Mouse (Mus musculus): ENCODE results near the gene Etfdh. TPM values are rescaled to one million over a fixed set of nuclear protein-coding genes. Genes with fewer than 3 reads are reported as not detected.
A peak's percentile ranks its signal among the peaks of the same experiment; 100 is the strongest.
"Not testable (repeated sequence)": the region's sequence is repeated elsewhere in the genome, so short reads cannot be mapped to it uniquely, and the experiment has no call there.

Etfdh gene
- total RNA-seq, 2 experiments from 2014 or later, result 545 to 570 TPM

DNA sequence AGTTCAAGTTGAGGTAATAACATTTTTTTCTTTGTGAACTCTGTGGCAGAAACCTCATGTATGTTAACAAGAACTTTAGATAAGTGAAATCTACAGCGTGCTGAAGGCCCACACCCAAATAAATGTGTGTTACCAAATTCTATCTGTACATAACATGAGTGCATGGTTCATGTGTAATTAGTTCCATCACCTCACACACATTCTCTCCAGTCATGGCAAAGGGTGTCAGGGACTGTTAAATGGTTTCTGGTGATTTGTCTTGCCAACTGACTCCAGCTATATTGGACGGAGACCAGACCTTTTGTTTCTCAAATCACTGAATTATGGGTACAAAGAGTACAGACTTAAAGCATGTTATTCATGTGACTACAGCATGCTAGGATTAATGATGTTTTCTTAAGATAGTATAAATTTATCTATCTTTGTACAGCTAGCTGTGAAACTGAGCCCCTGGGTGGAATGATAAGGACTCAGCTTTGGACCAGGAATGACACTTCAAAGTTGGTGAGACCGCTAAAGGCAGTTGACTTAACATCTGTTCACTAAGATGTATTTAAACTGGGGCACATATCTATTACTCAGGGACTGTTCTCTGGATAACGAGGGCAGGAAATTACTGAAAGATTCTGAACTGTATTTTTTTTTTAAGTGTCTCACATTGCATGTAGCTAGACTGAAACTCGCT, 49.3 kb downstream of the Etfdh start:
- intact Hi-C loops (cut with DNase I), result no loop called here
- no peak for DNase-seq

DNA sequence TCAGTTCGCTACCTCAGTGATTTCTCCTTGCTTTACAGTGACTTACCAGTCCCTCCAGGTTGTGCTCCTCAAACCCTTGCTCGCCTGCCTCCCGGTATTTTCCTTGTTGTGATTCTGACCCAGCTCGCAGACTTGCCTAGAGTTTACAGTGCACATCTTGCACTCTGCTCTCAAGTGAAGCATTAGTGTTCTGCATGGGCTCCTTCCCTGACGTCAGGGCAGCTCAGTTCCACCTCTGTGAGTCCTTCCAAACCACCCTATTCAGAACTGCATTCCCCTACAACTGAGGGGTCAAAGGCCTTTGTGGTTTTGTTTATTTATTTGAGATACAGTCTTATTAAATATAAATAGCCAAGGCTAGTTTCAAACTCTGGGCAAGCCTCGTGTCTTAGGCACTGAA, 51.1 kb downstream of the Etfdh start:
- DNase-seq, result no peak
- intact Hi-C loops (cut with DNase I), result no loop called here

DNA sequence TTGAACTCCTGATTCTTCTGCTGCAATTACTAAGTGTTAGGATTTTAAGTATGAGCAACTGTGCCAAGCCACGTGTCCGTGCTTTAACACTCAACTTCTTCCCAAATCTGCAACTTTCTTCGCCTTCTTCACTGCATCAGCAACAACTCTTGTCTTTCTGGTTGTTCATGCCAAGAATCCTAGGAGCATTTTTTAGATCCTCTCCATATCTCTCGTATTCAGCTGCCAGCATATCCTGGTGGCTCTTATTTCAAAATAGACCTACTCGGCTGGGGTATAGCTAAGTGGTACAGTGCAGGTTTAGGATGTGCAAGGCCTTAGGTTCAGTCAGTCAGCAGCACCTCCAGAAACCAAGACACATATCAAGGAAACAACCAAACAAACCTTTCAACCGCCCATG, 51.7 kb downstream of the Etfdh start:
- intact Hi-C loops (cut with DNase I), result no loop called here
- DNase-seq, result no peak

DNA sequence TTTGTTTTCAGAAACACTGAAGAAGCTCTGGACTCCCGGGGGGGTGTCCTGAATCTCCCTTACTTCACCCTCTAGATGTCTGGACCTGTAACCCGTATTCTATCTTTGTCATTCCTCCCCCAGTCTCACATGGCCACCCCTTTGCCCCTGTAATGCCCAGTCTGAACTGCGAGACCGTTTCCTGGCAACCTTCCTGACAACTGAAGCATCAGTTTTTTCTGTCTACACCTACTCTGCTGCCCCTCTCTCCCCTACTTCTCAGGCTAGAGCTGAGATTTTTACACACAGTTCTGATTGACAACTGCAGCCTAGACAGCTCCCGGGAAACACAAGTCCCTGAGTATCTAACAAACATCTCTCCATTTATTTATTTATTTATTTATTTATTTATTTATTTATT, 52.4 kb downstream of the Etfdh start:
- intact Hi-C loops (cut with DNase I), result no loop called here
- DNase-seq, result no peak

DNA sequence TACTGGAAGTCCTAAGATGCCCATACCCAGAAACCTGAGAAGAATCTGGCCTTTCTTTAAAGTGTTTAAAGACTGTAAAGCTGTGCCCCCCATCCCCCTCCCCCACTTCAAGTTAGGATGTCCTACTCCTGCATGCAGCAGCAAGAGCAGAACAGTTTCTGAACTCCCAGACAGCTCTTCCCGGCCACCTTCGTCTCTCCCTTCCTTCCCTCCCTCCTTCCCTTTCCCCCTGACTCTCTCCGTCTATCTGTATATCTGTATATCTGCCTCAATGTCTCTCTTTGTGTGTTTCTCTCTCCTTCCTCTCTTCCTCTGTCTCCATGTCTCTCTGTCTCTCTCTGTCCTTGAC, 52.9 kb downstream of the Etfdh start:
- no peak for DNase-seq
- intact Hi-C loops (cut with DNase I), result no loop called here

DNA sequence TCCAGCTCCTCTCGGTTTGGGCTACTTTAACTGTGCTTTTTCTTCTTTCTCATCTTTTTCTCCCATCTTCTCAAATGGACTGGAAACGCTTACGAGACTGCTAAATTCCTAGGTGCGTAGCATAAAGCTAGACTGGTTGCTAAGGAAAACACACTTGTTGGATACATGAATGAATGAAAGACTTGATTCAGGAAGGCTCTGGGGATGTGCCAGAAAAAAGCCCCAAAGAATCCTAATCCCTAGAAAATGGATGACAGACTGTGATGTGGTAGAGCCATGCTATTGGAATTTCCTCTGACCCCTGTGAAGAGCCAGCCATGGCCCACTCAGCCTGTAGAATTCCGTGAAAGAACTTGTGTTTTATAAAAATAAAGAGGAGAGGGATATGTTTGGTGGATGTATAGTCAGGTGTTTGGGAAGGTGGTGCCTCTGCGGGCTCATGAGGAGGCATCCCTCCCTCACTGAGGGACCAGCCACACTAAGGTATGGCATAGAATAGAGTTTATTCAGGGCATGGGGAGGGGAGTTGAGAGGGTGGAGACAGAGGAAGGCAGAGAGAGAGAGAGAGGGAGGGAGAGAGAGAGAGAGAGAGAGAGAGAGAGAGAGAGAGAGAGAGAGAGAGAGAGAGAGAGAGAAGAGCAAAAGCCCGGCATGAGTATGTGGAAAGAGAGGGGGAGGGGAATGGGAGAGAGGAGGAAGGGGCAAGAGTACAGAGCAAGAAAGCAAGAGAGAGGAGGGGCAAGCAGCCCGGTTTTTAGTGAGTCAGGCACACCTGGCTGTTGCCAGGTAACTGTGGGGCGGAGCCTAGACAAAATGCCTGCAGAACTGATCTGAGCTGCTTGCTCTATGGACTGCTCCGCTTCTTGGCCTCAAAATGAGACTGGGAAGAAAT, 53.5 kb downstream of the Etfdh start:
- no peak for DNase-seq
- intact Hi-C loops (cut with DNase I), result no loop called here

DNA sequence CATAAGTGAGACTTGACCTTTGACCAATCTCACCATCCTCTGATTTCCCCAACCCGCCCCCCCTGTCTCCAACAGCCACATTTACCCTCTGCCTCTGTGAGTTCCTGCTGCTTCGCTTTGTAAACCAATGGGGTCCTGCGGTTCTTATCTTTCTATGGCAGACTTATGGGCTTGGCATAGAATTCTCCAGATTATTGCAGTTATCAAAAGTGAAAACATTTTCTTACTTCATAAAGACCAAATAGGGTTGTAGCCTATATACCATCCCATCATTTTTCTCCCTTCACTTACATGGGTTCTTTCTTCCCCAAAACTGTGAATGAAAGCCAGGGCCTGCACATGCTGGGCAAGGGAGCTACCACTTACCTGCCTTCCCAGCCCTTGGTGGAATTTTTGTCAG, 55.0 kb downstream of the Etfdh start:
- DNase-seq, result no peak
- intact Hi-C loops (cut with DNase I), result no loop called here

DNA sequence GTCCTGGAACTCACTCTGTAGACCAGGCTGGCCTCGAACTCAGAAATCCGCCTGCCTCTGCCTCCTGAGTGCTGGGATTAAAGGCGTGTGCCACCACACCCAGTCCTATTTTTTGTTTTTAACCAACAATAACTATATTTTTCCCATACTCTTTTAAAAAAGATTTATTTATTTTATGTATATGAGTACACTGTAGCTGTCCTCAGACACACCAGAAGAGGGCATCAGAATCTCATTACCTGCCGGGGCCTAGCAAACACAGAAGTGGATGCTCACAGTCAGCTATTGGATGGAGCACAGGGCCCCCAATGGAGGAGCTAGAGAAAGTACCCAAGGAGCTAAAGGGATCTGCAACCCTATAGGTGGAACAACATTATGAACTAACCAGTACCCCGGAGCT, 55.9 kb downstream of the Etfdh start:
- intact Hi-C loops (cut with DNase I); DNase-seq: not testable (repeated sequence)

DNA sequence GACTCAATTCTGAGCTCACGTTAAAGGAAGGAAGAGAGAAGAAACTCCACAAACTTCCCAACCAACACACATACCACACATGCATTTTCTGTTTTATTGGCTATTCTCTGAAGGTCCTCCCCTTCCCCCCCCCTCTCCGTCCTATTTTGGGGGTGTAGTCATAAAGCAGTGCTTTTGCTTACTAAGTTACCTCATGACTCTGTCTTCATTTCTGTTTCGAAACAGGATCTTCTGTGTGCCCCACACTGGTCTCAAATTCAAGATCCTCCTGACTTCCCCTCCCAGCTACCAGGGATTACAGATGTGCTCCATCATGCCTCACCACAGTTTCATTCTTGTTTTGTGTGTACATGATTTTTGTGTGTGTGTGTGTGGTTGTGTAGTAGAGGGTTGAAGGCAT, 56.9 kb downstream of the Etfdh start:
- intact Hi-C loops (cut with DNase I), result no loop called here
- DNase-seq, result no peak

DNA sequence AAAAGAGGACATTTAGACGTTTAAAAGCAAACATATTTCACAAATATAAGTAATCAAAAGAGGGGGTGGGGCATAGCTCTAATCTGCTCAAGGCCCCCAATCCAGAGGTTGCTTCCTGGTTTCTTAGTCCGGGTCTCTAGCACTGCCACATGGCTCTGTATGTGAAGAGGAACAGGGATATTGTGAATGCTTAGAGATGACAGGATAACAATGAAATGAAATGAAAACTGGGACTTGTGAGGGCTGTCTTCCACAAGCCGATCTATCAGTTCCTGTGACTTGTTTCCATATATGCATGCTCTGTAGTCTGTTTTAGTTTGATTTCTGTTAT, 60.0 kb downstream of the Etfdh start:
- no peak for DNase-seq
- intact Hi-C loops (cut with DNase I), result loop anchor here (5.0 kb wide), 1 partner anchor 52 kb away; no protein-coding TSS in a partner anchor

DNA sequence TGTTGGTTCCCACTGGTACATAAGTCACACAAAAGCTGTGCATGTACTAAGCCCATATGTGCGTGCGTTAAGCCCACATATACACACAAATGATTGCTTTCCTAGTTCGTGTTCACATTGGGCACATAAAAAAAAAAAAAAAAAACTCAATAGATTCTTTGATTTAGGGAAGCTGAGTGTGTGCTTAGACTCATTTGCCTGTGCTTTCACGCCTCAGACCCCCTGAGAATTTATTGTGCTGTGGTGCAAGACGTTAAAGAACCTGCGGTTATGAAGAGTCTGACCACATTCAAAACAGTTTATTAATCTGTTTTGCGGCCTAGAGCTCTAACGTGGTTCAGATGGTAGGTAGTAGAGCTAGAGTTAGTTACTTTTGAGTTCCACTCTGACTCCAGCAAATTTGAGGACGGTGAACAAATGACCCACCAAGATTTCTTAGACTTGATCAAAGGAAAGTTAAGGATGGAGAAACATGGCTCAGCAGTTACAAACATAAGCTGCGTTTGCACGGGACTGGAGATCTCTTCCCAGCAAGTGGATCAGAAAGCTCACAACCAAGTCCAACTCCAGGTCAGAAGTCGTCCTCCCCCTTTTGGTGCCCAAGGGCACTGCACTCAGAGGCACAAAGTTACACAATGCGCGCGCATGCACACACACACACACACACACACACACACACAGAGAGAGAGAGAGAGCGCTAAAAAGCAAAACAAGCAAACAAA, 60.5 kb downstream of the Etfdh start:
- no peak for DNase-seq
- intact Hi-C loops (cut with DNase I), result loop anchor here (5.0 kb wide), 1 partner anchor 51 kb away; no protein-coding TSS in a partner anchor

DNA sequence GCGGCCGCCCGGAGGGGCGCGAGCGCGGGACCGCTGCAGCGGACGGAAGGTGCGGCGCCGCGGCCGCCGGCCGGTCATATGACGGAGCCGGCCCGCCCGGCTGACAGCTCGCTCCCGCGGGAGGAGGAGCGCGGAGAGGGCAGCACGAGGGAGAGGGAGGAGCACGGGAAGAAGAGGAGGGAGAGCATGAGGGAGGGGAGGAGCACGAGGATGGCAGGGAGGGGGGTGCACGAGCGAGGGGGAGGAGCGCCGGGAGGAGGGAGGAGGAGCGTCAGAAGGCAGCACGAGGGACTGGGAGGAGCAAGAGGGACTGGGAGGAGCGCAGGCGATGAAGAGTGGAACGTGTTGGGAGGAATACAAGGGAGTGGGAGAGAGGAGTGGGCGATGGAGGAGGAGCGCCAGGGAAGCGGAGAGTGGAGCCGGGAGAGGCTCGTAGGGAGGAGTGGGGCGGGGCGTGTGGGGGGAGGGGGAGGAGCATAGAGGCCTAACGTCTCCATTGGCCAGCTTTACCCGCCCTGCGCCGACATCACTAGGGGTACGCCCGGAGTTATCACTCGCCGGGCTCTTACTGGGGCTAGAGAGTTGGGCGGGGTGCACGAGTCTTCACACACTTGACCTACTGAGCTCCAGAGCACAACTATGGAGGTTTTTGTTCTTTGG, 61.5 kb downstream of the Etfdh start, which contains the start of gene Fnip2:
Gene Fnip2 (minus strand): TSS at position 94 of the 660 bp plus-strand sequence.
- peak; percentile 85 to 90 for DNase-seq
- intact Hi-C loops (cut with DNase I), result loop anchor here (5.0 kb wide), 1 partner anchor 51 kb away; no protein-coding TSS in a partner anchor

DNA sequence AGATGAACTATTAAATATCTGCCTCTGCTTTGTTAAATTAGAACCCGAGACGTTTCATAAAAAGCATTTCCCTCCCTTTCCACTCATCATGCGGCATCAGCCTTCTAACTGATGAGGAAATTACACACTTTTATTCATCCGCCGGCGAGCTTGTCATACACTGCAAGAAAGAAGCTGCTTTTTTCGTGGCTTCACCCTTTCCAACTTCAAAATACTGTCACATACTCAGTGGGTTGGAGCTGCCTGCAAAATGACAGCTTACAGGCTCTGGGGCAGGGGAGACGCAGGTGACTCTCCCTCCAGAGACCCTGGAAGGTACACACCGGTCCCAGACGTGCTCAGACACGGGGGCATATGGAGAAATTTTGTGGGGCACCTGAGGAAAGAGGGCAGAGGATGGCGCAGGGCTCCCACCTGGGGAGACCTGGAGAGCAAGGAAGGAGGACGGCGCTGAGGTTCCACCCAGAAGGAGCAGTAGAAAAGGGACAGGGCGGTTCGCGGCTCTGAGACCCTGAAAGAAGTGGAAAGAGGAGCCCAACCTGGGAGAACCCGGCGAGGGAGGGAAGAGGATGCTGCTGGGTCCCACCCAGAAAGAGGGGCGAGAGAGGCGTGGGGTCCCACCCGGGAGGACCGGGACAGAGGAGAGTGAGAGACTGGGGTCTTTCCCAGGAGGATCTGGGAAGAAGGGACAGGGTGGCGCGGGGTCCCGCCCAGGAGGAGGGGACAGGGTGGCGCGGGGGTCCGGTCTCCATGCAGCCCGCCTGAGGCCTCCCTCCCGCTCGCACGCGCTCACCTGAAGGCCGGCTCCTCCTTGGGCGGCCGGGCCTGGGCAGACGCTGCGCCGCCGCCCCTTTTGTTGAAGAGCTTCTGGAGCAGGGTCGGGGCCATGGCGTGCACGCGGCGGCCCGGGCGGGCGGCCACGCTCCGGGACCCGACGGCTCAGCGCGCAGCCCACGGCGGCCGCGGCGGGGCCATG, 62.3 kb downstream of the Etfdh start:
- intact Hi-C loops (cut with DNase I), result loop anchor here (5.0 kb wide), 1 partner anchor 50 kb away; no protein-coding TSS in a partner anchor
- DNase-seq, result no peak

DNA sequence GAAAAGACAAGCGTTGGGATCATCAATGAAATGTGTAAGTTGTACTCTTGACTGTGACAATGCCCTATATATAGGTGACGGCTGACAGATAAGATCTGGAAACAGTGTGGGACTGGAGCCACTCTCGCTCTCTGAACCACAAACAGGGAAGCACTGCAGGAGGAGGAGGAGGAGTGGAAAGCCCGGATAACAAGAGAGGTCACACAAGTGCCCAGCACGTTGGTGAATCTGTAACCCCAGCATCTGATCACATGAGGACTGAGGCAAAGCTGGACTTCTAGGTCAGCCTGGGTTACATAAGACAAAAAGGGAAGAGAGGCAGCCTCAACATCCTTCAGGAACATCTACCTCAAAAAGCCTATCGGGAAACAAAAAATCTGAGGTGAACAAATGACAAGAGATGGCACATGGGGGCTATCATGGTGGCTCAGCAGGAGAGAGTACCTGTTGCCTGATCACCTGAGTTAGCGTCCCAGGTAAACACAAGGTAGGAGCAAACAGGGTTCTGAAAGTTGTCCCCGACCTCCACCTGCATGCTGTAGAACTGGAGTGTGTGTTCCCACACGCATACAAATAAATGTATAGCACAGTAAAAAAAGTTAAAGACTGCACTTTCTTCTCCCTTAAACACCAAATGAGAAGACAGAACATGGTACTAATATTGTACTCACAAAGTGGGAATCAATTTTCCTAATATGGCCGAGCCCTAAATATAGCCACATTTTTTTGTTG, 64.3 kb downstream of the Etfdh start:
- DNase-seq, result no peak
- intact Hi-C loops (cut with DNase I), result loop anchor here (2.0 to 5.0 kb wide), 2 partner anchors 16 to 48 kb away; no protein-coding TSS in a partner anchor

DNA sequence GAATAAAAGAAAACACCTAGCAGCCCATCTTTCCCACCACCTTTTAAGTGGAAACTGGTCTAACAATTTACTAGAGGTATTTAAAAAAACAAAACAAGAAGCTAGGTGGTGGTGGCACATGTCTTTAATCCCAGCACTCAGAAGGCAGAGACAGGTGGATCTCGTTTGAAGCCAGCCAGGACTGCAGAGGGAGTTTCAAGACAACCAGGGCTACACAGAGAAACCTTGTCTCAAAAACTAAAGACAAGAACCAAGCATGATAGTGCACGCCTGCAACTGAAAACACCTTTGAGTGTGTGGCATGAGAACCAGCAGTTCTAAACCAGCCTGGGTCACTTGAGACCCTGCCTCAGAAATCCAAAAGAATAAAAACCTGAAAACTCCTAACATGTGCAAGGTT, 65.8 kb downstream of the Etfdh start:
- intact Hi-C loops (cut with DNase I), result no loop called here
- no peak for DNase-seq

DNA sequence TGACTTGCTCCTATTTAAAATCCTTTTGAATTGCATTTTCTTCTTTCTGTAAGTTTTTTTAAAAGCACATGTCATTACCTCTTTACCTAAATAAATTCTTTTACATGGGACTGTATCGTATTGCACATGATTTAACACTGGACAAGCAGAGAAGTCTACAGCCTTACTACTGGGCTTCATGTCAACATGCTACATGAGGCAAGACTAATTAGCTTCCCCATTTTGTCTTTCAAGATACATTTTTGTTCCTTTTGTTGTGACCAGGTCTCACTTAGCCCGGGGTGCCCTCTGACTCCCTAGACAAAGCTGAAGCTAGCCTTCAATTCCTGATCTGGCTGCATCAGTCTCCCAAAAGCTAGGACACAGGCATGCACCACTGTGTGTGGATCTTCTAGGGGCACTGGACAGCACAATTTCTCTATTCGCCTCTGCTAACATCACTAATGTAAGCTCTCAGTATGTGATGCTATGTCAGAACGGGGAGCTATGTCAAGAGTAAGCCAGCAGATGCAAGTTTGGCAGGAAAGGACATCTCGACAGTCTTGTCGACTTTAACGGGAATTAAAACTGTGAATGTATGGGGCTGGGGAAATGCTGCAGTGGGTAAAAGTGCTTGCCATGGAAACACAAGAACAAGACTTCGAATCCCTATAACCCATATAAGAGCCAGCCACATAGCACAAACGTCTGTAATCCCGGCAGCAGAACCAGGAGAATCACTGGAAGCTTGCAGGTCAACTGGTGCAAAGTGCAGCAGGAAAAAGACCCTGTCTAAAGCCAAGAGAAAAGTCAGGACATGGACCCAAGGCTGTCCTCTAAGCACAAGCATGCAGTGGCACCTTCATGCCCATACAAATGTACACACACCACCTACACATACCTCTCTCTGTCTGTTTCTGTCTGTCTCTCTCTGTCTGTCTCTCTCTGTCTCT, 67.2 kb downstream of the Etfdh start:
- intact Hi-C loops (cut with DNase I), result no loop called here
- no peak for DNase-seq

DNA sequence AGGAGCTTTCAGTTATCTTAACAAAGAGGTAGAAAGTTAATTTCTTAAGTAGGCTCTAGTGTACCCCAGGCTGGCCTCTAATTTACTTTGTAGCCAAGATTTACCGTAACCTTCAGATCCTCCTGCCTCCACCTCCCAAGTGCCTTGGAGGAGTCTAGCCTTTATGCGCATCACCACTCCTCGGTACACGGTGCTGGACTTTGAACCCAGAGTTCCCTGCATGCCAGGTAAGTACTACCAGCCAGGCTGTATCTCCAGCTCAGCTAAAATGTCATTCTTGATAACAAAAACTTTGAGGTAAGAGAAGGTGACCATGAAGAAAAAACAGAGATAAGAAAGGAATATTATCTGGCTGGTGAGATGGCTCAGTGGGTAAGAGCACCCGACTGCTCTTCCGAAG, 68.7 kb downstream of the Etfdh start:
- DNase-seq, result no peak
- intact Hi-C loops (cut with DNase I), result no loop called here

DNA sequence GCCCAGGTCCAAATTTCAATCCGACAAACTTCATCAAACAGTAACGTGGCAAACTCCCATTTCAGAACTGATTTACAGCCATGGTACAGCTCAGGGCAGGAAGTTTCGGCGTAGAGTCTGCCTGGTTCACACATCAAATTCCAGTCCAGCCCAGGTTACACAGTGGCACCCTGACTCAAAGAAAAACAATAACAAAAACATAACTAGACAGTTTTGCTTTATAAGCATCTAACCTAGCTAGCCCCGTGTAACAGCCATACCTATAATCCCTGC, 69.6 kb downstream of the Etfdh start:
- intact Hi-C loops (cut with DNase I), result no loop called here
- no peak for DNase-seq
